Mouse (Mus musculus): ENCODE data around the gene Ripor1.

Gene Ripor1

DNA sequence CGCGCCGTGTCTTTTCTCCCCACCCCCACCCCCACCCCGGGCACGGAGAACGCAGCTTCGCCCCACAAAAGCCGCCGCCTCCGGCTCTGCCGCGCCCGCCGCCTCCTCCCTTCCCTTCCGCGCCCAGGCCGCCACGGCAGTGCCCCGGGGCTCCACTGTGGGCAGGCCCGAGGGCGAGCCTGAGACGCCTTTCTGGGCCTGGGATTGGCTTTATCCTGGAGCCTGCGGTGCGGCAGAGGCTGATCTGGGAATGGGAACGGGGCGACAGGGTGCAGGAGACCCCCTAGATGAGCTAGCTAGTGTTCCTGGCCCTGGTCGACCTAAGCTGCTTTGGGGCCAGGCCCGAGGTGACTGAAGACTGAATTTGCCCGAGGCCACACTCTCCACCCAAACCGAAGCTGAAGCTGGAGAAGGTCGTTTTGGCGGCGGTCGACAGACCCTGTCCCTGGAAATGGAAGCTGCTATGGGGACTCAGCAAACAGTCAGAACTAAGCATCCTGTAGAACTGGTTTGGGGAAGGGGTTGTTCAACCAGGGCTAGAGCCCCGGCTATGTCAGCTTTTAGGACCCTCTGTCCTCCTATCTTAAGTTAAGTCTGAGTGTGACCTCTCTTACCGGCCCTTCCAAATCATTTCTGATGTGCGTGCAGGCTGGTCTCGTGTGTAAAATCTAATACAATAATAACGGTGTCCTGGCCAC is 585 bp downstream of the Ripor1 start:
- peak; percentile 18 for DNase-seq (ENCODE audit: extremely low read depth, low read depth)

DNA sequence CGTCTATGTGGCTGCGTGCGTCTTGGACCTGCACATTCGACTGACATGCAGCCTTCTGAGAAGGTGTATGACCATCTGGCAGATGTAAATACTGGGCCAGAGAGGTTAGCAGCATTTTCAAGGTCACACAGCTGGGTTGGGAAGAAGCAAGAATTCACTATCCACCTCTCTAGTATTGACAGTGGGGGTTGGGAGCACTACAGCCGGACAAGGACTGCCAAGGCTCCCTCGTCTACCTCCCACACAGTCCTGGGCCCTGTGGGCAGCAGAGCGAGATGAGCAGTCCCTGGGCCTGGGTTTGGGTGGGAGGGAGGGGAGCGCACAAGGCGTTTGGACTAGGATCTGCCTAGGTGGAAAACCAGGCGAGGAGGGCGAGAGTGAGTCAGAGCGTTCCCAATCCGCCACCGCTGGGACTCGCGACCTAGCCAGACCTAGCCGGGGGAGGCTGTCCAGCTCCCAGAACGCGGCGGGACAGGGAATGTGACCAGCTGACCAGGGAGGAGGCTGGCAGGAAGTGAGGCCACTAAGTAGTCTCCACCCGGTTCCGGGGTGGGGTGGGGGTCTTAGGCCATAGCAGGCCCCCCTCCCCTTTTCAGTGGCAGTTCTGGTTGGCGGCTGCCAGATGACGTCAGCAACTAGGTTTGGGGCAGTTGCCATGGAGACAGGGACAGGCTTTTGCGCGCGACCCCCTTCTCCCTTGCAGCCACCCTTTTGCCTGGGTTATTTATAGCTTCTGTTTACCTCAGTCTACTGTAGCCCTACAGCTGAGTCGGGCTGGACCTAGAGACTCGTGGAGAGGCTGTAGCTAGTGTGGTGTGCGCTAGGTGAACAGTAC is 1.4 kb downstream of the Ripor1 start:
- DNase-seq (ENCODE audit: extremely low read depth, low read depth) = peak; percentile 51

DNA sequence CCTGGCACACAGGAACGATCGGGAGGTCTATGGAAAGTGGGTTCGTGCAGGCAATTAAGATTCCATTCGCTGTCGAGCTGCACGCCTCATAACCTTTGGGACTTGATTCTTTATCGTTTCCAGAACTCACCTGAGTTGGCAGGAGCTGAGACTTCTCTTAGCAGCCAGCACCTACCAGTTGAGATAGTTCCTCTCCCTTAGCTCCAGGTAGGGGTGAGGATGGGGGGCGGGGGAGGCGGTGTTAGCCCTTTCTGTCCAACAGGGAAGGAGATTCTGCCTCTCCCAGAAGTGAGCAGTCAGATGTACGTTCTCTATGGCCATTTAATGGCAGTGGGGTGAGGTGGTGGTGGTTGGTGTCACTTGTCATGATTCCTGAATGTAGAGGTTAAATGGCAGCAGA is 2.0 kb downstream of the Ripor1 start:
- DNase-seq (ENCODE audit: extremely low read depth, low read depth) = no peak

DNA sequence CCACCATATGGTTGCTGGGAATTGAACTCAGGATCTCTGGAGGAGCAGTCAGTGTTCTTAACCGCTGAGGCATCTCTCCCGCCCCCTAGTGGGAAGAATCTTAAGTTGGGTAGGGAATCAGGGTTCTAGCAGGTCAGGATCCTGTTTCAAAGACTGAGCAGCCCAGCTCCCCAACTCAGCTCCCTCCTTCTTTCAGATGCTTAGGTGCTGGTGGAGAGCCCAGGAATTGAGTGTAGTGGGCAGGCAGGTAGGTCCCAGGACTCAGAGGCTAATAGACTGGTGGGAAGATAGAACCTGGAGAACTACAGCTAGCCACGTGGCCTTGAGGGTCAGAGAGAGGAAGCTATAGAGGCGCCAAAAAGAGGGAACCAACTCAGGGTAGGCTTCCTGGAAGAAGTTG is 2.6 kb downstream of the Ripor1 start:
- peak; percentile 75 for DNase-seq (ENCODE audit: extremely low read depth, low read depth)

DNA sequence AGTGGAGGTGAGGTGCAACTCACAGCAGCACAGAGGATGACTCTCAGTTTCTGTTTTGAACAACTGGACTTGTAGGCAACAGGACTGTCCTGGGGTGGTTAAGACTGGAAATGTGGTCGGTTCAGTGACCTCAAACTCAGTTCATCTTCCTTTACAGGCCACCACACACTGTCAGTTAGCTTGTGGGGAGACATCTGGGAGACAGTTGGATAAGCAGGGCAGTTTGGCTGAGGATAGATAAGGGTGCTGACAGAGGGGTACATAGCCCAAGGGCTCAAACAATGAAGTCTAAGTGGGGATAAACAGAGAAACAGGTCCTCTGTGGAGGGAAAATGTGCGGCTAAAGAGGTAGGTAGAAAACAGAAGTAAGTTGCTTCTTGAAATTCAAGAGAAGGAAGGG is 4.3 kb downstream of the Ripor1 start:
- peak; percentile 97 for DNase-seq (ENCODE audit: extremely low read depth, low read depth)

DNA sequence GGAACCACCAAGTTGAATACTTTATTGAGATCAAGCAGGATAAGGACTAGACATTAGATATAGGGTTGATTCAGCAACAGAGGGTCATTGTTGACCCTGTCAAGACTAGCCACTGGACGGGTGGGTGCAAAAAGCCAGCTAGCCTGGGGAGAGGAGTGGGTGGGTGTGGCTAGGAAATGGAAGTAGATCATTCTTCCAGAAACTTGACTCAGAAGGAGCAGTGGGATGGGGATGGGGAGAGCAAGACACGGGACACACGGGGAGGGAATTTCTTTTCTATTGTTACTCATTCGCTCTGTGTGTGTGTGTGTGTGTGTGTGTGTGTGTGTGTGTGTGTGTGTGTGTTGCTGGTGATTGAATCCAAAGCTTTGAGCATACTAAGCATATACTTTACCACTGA is 4.7 kb downstream of the Ripor1 start:
- DNase-seq (ENCODE audit: extremely low read depth, low read depth) = no peak

DNA sequence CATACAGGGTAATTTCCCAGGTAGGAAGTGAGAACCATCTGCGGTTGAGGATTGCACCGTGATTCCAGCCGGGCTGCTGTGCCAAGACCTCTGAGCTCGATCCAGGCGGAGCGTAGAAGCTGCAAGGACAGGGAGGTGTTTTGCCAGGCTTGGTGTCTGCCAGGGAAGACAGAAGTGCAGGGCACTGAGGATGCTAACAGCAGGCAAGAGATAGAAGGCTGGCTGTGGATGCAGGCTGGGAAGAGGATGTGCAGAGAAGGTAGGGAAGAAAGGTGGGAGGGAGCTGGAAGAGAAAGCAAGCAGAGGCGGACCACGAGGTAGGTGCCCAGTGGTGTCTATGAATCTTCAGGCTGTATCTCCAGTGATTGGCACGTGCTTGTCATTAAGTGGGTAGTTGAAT is 6.8 kb downstream of the Ripor1 start:
- no peak for DNase-seq (ENCODE audit: extremely low read depth, low read depth)

DNA sequence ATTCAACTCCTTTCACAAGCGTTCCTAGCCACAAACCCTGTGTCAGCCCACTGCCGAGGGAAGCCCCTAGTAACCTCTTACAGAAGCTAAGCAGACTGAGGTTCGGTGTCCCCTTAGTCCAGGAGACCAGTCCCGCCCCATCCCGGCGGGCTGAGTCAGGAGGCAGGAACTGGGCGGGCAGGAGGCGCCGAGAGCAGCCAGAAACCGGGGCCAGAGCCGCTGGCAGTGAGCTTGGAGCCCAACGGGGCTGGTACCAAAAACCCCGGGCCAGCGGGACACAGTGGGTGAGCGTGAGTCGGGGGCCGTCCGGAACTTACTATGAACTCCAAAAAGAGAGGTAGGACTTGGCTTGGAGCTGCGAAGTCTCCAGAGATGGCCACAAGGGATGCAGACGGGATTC is 8.0 kb downstream of the Ripor1 start:
- no peak for DNase-seq (ENCODE audit: extremely low read depth, low read depth)

DNA sequence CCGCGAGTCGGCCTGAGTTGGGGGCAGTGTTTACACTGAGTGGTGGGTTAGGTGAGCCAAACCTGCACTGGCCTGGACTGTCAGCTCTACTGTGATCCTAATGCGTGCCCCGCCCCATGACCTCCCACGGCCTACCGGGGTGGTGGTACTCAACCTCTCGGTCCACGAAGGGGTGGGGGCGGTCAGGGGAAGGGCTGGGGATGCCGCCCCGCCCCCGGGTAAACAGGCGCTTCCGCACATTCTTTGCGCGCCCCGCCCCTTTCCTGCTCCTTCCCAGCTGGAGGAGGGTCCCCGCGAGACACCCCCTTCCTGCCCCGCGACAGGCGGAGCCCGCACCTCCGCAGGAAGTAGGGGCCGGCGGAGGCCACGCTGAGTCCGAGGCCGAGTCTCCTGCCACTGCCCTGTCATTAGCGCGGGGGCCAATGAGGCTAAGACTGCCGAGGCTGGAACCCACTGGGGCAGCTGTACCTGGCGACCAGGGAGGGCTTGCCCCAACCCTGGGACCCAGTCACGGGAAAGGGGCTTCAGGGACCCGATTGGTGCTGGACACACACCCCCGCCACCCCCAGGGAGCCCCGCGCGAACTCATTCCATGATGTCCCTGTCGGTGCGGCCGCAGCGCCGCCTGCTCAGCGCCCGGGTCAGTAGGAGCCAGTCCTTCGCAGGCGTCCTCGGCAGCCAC is 8.9 kb downstream of the Ripor1 start:
- no peak for DNase-seq (ENCODE audit: extremely low read depth, low read depth)

DNA sequence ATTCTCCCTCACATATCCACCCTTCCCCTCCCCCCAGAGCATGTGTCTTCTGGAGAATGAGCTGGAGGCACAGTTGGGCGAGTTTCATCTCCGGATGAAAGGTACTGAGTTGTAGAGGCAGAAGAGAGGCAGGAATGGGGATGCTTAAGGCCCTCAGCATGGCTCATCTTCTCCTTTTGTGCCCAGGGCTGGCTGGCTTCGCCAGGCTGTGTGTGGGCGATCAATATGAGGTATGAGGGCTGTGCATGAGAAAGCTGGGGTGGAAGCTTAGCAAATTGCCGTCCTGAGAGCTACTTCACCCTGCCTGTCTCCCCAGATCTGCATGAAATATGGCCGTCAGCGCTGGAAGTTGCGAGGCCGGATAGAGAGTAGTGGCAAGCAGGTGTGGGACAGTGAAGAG is 10.9 kb downstream of the Ripor1 start:
- DNase-seq (ENCODE audit: extremely low read depth, low read depth) = no peak

DNA sequence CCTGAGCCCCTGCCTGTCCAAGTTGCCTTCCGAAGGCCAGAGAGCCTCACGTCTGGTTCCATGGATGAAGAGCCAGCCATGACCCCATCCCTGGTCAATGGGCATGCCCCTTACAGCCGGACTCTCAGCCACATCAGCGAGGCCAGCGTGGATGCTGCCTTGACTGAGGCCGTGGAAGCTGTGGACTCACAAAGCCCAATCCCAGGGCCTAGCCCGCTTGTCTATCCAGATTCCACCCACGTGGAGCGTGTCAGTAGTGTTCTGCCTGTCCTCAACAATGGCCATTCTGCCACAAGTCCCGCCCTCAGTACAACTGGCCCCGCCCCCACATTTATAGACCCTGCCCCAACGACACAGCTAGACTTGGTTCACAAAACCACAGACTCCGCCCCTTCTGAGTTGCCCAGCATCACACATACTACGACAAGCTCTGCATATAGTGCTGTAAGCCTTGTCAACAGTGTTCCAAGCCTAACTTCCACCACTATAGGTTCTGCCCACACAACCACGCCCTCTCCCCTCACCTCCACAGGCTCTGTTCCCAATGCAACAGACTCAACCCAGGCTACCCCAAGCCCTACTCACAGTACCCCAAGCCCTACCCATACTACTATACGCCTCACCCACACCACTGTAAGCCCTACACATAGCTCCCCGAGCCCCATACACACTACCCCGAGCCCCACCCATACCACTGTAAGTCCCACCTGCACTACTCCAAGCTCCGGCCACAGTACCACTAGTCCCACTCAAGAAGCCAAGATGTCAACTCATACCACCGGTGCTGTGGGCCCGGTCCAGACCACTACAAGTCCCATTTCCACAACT is 12.6 kb downstream of the Ripor1 start:
- DNase-seq (ENCODE audit: extremely low read depth, low read depth) = no peak

DNA sequence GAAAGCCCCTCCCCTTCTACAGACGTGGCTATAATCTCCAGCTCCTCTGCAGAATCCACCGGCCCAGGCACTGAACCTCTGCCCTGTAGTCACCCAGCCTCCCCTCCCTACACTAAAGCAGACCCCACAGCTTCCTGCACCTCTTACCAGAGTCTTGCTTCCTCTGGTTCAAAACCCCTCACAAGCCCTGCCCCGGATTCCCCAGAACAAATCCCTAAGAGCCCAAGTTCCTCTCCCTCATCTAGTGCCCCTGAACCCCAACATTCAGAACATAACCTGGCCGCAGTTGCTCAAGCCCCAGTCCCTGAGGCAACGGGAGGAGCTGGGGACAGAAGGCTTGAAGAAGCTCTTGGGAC is 13.2 kb downstream of the Ripor1 start:
- no peak for DNase-seq (ENCODE audit: extremely low read depth, low read depth)

DNA sequence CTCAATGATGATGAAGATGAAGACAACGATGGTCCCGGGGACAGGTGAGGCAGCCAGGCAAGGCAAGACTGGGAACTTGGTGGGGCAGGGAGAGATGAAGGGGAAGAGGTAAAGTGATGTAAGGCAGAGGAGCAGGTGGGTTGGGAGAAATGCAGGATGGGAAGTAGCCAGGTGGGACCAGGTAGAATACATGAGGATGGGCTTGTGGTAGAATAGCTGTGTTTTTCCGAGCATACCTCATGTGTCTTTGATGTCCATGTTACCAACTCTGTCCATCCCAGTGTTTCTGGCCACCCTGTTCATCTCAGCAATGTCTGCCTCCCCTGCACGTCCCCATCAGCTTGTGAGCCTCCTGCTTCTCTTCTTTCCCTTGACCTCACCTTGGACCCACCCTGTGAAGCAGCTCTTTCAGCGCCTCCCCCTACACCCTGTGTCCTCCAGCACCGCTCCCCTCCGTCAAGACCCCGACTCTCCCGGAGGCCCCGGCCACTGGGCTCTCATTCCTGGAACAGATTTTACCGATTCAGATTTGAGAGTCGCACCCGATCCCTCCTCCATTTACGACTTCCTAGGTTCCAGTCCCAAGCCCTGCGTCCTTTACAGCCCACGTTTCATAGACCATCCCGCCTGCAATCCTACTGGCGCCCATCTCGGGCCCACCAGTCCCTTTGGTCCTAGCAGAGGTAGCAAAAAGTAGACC is 14.0 kb downstream of the Ripor1 start:
- DNase-seq (ENCODE audit: extremely low read depth, low read depth) = no peak

DNA sequence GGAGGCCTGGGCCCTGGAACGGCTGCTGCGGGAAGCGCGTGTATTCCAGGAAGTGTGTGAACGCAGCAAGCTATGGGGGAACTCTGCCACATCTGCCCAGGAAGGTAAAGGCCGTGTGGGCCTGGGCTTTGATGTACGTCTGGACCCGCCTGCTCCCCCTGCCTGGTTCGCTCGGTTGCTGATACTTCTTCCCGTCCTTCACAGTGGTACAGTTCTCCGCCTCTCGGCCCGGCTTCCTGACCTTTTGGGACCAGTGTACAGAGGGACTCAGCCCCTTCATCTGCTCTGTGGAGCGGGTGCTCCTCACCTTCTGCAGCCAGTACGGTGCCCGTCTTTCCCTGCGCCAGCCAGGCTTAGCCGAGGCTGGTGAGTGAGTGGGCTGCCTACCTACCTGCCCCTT is 15.2 kb downstream of the Ripor1 start:
- DNase-seq (ENCODE audit: extremely low read depth, low read depth) = no peak

DNA sequence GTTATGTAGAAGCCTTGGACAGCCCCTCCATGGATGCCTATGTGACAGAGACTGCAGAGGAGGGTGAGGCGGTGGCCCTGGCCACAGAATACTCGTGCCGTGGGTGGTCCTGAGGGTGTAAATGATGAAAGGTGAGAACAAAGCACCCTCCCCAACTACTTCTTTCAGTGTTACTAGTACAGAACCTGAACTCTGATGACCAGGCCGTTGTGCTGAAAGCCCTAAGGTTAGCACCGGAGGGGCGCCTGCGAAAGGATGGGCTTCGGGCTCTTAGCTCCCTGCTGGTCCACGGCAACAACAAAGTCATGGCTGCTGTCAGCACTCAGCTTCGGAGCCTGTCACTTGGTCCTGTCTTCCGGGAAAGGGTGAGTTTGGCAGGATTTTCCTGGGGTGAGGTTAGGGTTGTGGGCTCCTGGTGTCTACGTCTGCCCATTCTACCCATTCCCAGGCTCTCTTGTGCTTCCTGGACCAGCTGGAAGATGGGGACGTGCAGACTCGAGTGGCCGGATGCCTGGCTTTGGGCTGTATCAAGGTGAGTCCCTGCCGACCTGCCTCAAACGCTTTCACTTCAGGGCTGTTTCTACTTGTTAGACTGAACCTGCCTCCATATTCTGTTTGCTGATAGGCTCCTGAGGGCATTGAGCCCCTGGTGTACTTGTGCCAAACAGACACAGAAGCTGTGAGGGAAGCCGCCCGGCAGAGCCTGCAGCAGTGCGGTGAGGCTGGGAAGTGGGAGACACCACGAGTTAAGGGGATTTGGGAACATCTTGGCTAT is 16.1 kb downstream of the Ripor1 start:
- no peak for DNase-seq (ENCODE audit: extremely low read depth, low read depth)

DNA sequence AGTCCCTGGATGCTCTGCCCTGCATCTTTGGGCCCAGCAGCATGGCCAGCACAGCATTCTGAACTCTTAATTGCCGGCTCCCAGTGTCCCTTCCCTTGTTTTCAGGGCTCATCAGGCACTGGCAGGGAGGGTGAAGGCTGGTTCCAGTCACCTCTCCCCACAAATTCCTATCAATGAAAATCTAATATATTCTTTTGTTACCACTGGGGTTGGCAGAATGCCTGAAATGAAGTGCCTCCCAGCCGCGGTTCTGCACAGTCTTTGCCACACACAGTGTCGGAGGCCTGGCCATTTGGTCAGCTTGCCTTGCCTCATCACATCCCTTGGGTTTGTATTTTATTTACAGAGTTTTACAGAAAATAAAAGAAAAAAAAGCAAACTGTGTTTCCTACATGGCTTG is 16.8 kb downstream of the Ripor1 start:
- DNase-seq (ENCODE audit: extremely low read depth, low read depth) = no peak

DNA sequence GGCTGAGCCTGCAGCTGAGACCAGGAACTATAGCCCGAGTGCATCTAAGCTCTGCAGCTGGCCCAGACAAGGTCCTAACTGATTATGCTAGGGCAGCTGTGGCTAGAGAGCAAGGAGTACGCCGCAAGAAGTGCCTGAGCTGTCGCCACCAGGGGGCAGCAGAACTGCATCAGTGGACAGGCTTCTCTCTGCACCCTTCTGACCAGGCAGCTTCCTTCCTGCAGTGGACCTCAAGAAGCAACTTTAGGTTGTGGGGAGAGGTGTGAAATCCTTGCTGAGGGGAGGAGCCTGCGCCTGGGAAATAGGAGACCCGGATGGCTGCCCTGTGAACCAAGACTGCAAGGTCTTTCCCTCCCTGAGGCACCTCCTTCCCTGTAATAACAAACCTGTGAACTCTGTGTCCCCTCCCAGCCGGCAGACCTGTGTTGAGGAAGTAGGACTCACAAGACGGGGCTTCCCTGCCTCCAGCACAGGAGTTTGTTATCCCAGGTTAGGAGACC is 17.4 kb downstream of the Ripor1 start:
- peak; percentile 76 for DNase-seq (ENCODE audit: extremely low read depth, low read depth)

DNA sequence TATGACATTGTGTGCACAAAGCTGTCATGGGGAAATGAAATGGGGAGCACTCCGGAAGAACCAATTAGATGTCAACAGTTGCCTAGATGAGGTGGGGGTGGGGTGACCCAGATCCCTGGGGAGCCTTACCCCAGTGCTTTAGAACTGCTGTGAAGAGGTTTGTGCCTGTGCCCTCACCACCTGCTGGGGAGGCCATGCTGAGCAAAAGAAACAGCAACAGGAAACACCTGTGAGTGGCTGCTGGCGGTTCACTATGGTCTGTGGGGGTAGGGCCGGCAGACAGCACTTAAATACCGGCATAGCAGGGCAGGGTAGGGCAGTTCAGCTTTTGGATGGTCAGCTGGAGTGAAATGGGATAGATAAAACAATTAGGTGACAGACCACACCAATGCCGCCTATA is 18.1 kb downstream of the Ripor1 start:
- DNase-seq (ENCODE audit: extremely low read depth, low read depth) = no peak

DNA sequence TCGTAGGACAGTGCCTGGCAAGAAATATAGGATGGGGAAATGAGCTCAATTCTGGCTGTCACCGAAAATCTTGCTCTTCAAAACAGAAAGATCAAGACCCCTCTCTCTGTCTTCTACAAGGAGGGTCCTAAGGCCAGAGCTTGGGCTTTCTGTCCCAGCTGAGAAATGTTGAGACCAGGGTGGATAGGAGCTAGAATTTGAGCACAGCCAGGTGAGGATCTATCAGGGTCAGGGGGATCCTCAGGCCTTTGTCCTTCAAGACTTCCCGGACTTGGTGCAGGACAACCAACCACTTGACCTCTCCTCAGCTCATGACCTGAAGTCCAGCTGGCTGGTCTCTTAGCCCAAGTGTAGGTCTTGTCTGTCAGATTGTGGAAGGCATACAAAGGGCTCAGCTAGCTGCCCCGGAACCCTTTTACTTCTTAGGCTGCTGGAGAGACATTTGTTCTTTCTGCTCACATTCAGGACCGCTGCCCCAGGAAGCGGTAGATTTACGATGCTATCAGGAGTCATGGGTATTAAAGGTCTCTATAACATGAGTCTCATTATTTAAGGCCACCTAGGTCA is 18.7 kb downstream of the Ripor1 start:
- no peak for DNase-seq (ENCODE audit: extremely low read depth, low read depth)

DNA sequence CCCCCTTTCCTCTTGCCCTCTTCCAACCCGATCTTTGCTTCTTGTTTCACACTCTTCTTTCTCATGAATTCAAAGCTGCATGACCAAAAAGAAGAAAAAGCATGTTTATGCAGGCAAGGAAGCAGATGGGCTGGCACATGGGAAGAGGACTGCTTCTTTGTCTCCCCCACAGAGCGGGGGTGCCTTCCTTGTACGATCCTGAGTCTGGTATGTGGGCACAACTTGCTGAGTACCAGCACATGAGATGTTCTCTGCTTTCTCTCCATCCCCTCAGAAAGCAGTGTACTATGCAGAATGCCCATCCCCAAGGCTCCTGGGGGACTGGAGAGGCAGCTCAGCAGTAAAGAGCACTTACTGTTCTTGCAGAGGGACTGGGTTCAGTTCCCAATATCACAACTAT is 19.3 kb downstream of the Ripor1 start:
- DNase-seq (ENCODE audit: extremely low read depth, low read depth) = no peak
